Mouse (Mus musculus) forebrain, postnatal 0 days (tissue): ENCODE measurements at regions not wholly inside any gene's neighbourhood (a gene's known extent, or its start where the extent isn't known, plus 50 kb on each side); places are given as distances from the start of the nearest gene placed in this dataset.

Source experiments
- ATAC-seq: fragments of 200-750 bp; cut with Nextera tagmentation; 2 replicates; pipeline ENCODE4 v1.8.0; 2017; ENCODE audit warnings: mild to moderate bottlenecking, moderate library complexity
- DNase-seq: peaks from one replicate; pipeline ENCODE4 v3.0.0-alpha.2; 2015
- H3K27ac ChIP-seq: fragments of 300-500 bp; sonication (generic); 2 replicates; pipeline ENCODE4 v1.5.1; 2014; ENCODE audit warnings: low read depth, mild to moderate bottlenecking, antibody characterized with exemption, low read length, moderate library complexity, mixed read lengths
- H3K27me3 ChIP-seq: fragments of 300-500 bp; sonication (generic); 2 replicates; pipeline ENCODE4 v1.6.1; 2014; ENCODE audit warnings: mild to moderate bottlenecking, low read length, mixed read lengths; ENCODE audit not compliant: insufficient read depth
- H3K36me3 ChIP-seq: fragments of 300-500 bp; sonication (generic); 2 replicates; pipeline ENCODE4 v1.6.1; 2014; ENCODE audit warnings: mild to moderate bottlenecking, moderate library complexity; ENCODE audit not compliant: insufficient read depth
- H3K4me1 ChIP-seq: fragments of 300-500 bp; sonication (generic); 2 replicates; pipeline ENCODE4 v1.6.1; 2014; ENCODE audit warnings: antibody characterized with exemption; ENCODE audit not compliant: insufficient read depth
- H3K4me2 ChIP-seq: fragments of 300-500 bp; sonication (generic); 2 replicates; pipeline ENCODE4 v1.6.1; 2014; ENCODE audit warnings: low read depth, mild to moderate bottlenecking, moderate library complexity
- H3K4me3 ChIP-seq: fragments of 300-500 bp; sonication (generic); 2 replicates; pipeline ENCODE4 v1.5.1; 2014; ENCODE audit warnings: low read depth, low read length, mixed read lengths
- H3K9ac ChIP-seq: fragments of 300-500 bp; sonication (generic); 2 replicates; pipeline ENCODE4 v1.6.1; 2014; ENCODE audit warnings: mild to moderate bottlenecking
- H3K9me3 ChIP-seq: fragments of 300-500 bp; sonication (generic); 2 replicates; pipeline ENCODE4 v1.6.1; 2016; ENCODE audit warnings: low read length
- CTCF ChIP-seq: sonication (generic); IDR thresholded peaks from 2 replicates; pipeline ENCODE4 v1.5.1; 2016; ENCODE audit warnings: antibody characterized with exemption, control low read depth, low read depth
- WGBS: fragments of 180-500 bp; shearing (Covaris S2); extraction: QIAGEN DNeasy Blood & Tissue Kit; methylation state at CpG from one replicate; pipeline ENCODE4 v1.1.7; 2014; 5-methylcytosine and 5-hydroxymethylcytosine counted together

DNA sequence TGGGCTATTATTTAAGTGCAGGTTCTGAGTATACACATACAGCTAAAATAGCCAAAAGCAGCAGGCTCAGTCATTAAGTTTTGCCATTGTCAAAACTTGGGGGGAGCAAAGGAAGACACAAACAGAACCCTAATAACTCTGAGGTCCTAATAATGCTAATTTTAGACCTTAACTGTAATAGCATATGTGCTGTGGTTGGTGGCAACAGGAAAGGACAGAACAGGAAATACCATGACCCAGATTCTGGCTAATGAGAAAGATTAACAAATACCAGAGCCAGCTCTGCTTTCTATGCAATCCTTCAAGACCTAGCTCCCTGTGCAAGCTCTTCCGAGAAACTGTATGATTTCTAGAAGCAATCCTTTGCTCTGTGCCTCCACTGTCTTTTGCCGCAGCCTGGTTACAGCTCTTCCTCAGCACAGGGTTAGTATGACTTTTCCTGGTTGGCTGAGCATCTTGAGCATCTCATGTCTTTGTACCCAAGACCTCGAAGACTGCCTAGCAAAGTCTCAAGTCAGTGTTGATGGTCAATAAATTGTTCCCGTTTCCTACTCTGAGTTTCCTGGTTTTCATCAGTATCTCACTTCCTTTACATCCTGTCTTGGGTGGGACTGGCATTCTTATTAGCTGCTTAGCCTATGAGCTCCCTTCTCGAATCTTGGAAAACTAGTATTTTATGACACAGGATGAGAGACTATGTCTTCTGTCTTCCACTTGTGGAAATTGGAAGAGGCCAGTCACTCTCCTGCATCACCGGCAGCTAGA, 49.9 kb upstream of the Eed start:
- Histone ChIP-seq H3K27ac (peak overlapping the region; percentile 86), H3K9ac (no peak overlapping the region), H3K4me2 (no peak overlapping the region), H3K4me1 (peaks cover 21% of the 10 kb centered on the region), H3K36me3 (no peaks in the 10 kb centered on the region), H3K9me3 (0 out of 2 replicates have a peak, but pooled peaks cover 3% of the 10 kb centered on the region), H3K27me3 (no peaks in the 10 kb centered on the region), H3K4me3 (no peak overlapping the region)
- no peak for DNase-seq
- 86% methylated on average over 6 of the region's 6 CpGs for WGBS
- no peak for TF ChIP-seq CTCF
- no peak for ATAC-seq

GRCm38 (mm10) chr7:90033086-90033485, 52.3 kb upstream of the Eed start:
- H3K27ac ChIP-seq, result no peak overlapping the region
- WGBS, result 96% methylated on average over 2 of the region's 2 CpGs
- peaks cover 21% of the 10 kb centered on the region for H3K4me1 ChIP-seq
- H3K27me3 ChIP-seq, result no peaks in the 10 kb centered on the region
- no peak overlapping the region for H3K4me3 ChIP-seq
- H3K9ac ChIP-seq, result no peak overlapping the region
- TF ChIP-seq CTCF, result no peak
- DNase-seq, result no peak
- ATAC-seq, result no peak
- H3K36me3 ChIP-seq, result no peaks in the 10 kb centered on the region
- 0 out of 2 replicates have a peak, but pooled peaks cover 3% of the 10 kb centered on the region for H3K9me3 ChIP-seq
- no peak overlapping the region for H3K4me2 ChIP-seq

GRCm38 (mm10) chr7:90033640-90034312, 53.0 kb upstream of the Eed start:
- Histone ChIP-seq H3K36me3 (no peaks in the 10 kb centered on the region), H3K4me2 (no peak overlapping the region), H3K4me1 (peaks cover 21% of the 10 kb centered on the region), H3K9ac (no peak overlapping the region), H3K27me3 (no peaks in the 10 kb centered on the region), H3K4me3 (no peak overlapping the region), H3K9me3 (0 out of 2 replicates have a peak, but pooled peaks cover 3% of the 10 kb centered on the region), H3K27ac (no peak overlapping the region)
- 95% methylated on average over 9 of the region's 9 CpGs for WGBS
- ATAC-seq (no peak), DNase-seq (no peak)
- TF ChIP-seq CTCF, result no peak

GRCm38 (mm10) chr7:90034498-90034897, 53.7 kb upstream of the Eed start:
- no peak overlapping the region for H3K4me2 ChIP-seq
- no peak for ATAC-seq
- no peak overlapping the region for H3K4me3 ChIP-seq
- 94% methylated on average over 3 of the region's 3 CpGs for WGBS
- no peak for DNase-seq
- H3K9me3 ChIP-seq, result 0 out of 2 replicates have a peak, but pooled peaks cover 3% of the 10 kb centered on the region
- no peaks in the 10 kb centered on the region for H3K36me3 ChIP-seq
- TF ChIP-seq CTCF, result no peak
- no peak overlapping the region for H3K9ac ChIP-seq
- no peak overlapping the region for H3K27ac ChIP-seq
- H3K4me1 ChIP-seq, result peaks cover 14% of the 10 kb centered on the region
- H3K27me3 ChIP-seq, result no peaks in the 10 kb centered on the region

DNA sequence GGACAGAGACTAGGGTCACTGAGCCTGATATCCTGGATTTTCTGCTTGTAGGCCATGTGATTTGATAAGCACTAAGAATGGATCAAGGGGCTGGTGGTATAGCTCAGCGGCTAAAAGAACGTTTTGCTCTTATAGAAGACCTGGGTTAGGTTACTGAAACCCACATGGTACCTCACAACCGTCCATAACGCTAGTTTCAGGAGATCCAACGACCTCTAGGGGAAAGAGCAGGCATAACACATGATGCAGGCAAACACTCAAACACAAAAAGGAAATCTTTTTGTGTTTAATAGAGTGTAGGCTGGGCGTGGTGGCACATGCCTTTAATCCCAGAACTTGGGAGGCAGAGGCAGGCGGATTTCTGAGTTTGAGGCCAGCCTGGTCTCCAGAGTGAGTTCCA, 54.6 kb upstream of the Eed start:
- Histone ChIP-seq H3K36me3 (no peaks in the 10 kb centered on the region), H3K4me1 (peaks cover 5% of the 10 kb centered on the region), H3K4me2 (no peak overlapping the region), H3K27me3 (no peaks in the 10 kb centered on the region), H3K9me3 (0 out of 2 replicates have a peak, but pooled peaks cover 3% of the 10 kb centered on the region), H3K4me3 (no peak overlapping the region), H3K9ac (no peak overlapping the region), H3K27ac (no peak overlapping the region)
- no peak for TF ChIP-seq CTCF
- WGBS, result 72% methylated on average over 7 of the region's 7 CpGs
- ATAC-seq (no peak), DNase-seq (no peak)

GRCm38 (mm10) chr7:90037736-90038135, 57.0 kb upstream of the Eed start:
- WGBS, result 96% methylated on average over 4 of the region's 4 CpGs
- no peak overlapping the region for H3K4me3 ChIP-seq
- H3K36me3 ChIP-seq, result no peaks in the 10 kb centered on the region
- DNase-seq (no peak), ATAC-seq (no peak)
- H3K9me3 ChIP-seq, result no peaks in the 10 kb centered on the region
- H3K4me1 ChIP-seq, result no peaks in the 10 kb centered on the region
- TF ChIP-seq CTCF, result no peak
- no peak overlapping the region for H3K4me2 ChIP-seq
- no peak overlapping the region for H3K9ac ChIP-seq
- no peaks in the 10 kb centered on the region for H3K27me3 ChIP-seq
- H3K27ac ChIP-seq, result no peak overlapping the region

GRCm38 (mm10) chr7:90039504-90039903, 58.7 kb upstream of the Eed start:
- 34% methylated on average over 9 of the region's 9 CpGs for WGBS
- no peak for DNase-seq

More at GRCm38 (mm10) chr7:90039504-90039903, 58.7 kb upstream of the Eed start:
- ATAC-seq, result no peak
- Histone ChIP-seq H3K27me3 (no peaks in the 10 kb centered on the region), H3K9me3 (no peaks in the 10 kb centered on the region), H3K4me2 (no peak overlapping the region), H3K27ac (no peak overlapping the region), H3K4me3 (no peak overlapping the region), H3K4me1 (no peaks in the 10 kb centered on the region), H3K9ac (no peak overlapping the region), H3K36me3 (no peaks in the 10 kb centered on the region)
- TF ChIP-seq CTCF, result no peak
